In genomic region chr5:18003675-18004074, GRCm38 (mm10) we compare ENCODE assay signal across 29 mouse cellular contexts. TPM values are rescaled to one million over a fixed set of nuclear protein-coding genes. Genes with fewer than 3 reads are reported as not detected.
DNase-seq lines count a peak whose midpoint lies in the region; ATAC-seq lines count a peak whose summit lies in the region.
"Had no signal": no experiment of that assay in that cellular context is flagged by ENCODE, and none has a peak within 500 bp of the region (broad histone marks: within the 10 kb centered on the region; RNA-seq: fewer than 3 reads in every experiment).

No protein-coding gene starts in this region.

- no peak overlapping the region for H3K4me3 ChIP-seq in embryonic facial prominence, embryonic 14.5 days (ENCODE audit: low read depth, low read length)
- H3K4me3 ChIP-seq in embryonic facial prominence, embryonic 10.5 days, result no peak overlapping the region
- H3K4me3 ChIP-seq in heart, embryonic 10.5 days, result no peak overlapping the region
- H3K4me3 ChIP-seq in limb, embryonic 15.5 days, result no peak overlapping the region
- H3K4me3 ChIP-seq: hindbrain, embryonic 12.5 days; layer of hippocampus, adult 2 months; liver, embryonic 15.5 days; stomach, embryonic 15.5 days had no signal

- no peaks in the 10 kb centered on the region for H3K9me3 ChIP-seq in embryonic facial prominence, embryonic 14.5 days (ENCODE audit: control insufficient read depth, low read length)
- no peaks in the 10 kb centered on the region for H3K9me3 ChIP-seq in embryonic facial prominence, embryonic 10.5 days
- H3K9me3 ChIP-seq in heart, embryonic 10.5 days, result no peaks in the 10 kb centered on the region
- H3K9me3 ChIP-seq in limb, embryonic 15.5 days, result no peaks in the 10 kb centered on the region
- H3K9me3 ChIP-seq: G1E; hindbrain, embryonic 12.5 days; liver, embryonic 15.5 days; stomach, embryonic 15.5 days had no signal

- no peaks in the 10 kb centered on the region for H3K36me3 ChIP-seq in embryonic facial prominence, embryonic 14.5 days (ENCODE audit: control insufficient read depth, insufficient read depth, low read length)
- H3K36me3 ChIP-seq in embryonic facial prominence, embryonic 10.5 days (replicated peaks), result no peaks in the 10 kb centered on the region
- H3K36me3 ChIP-seq in heart, embryonic 10.5 days, result no peaks in the 10 kb centered on the region
- no peaks in the 10 kb centered on the region for H3K36me3 ChIP-seq in limb, embryonic 15.5 days
- H3K36me3 ChIP-seq: G1E; hindbrain, embryonic 12.5 days; liver, embryonic 15.5 days; stomach, embryonic 15.5 days had no signal

- H3K4me2 ChIP-seq in embryonic facial prominence, embryonic 14.5 days (ENCODE audit: low read depth, low read length), result no peak overlapping the region
- no peak overlapping the region for H3K4me2 ChIP-seq in limb, embryonic 15.5 days
- H3K4me2 ChIP-seq: hindbrain, embryonic 12.5 days; liver, embryonic 15.5 days; stomach, embryonic 15.5 days had no signal

- 71% methylated on average over 6 of the region's 6 CpGs for WGBS in embryonic facial prominence, embryonic 14.5 days
- 92% methylated on average over 6 of the region's 6 CpGs for WGBS in embryonic facial prominence, embryonic 10.5 days
- WGBS in heart, embryonic 10.5 days, result 85% methylated on average over 6 of the region's 6 CpGs
- 70% methylated on average over 6 of the region's 6 CpGs for WGBS in limb, embryonic 15.5 days

- peak; percentile 48 for DNase-seq in embryonic facial prominence, embryonic 14.5 days (ENCODE audit: low spot score)
- DNase-seq in embryonic facial prominence, embryonic 10.5 days (ENCODE audit: low spot score), result no peak
- DNase-seq in heart, postnatal 14 days, result peak; percentile 39 to 40
- no peak for DNase-seq in heart, embryonic 10.5 days (ENCODE audit: low spot score)
- peak; percentile 51 for DNase-seq in lung, postnatal 25 days (ENCODE audit: low spot score)
- no peak for DNase-seq in right cerebral cortex, postnatal 14 days
- DNase-seq: adrenal gland, adult 8-10 months; cerebellum, adult 11 months; cerebellum, adult 9-11 months; forebrain, postnatal 0 days; liver; right cerebral cortex, adult 18-20 months; thymus, postnatal 25 days had no signal

- H3K27ac ChIP-seq in embryonic facial prominence, embryonic 14.5 days (replicated peaks; ENCODE audit: low read depth, low read length), result no peak overlapping the region
- H3K27ac ChIP-seq in embryonic facial prominence, embryonic 10.5 days (replicated peaks), result no peak overlapping the region
- no peak overlapping the region for H3K27ac ChIP-seq in heart, embryonic 10.5 days
- no peak overlapping the region for H3K27ac ChIP-seq in limb, embryonic 15.5 days
- H3K27ac ChIP-seq: hindbrain, embryonic 12.5 days; layer of hippocampus, adult 2 months; liver, embryonic 15.5 days; macrophage; stomach, embryonic 15.5 days had no signal

- no peak for ATAC-seq in embryonic facial prominence, embryonic 14.5 days (ENCODE audit: low read depth)
- 0 out of 2 replicates have a peak, but pooled peaks have one; percentile 24 for ATAC-seq in limb, embryonic 15.5 days (ENCODE audit: insufficient number of reproducible peaks, low FRiP score, low TSS enrichment, low read depth)
- ATAC-seq: forebrain, postnatal 0 days; intestine, postnatal 0 days; Patski had no signal

- H3K9ac ChIP-seq in embryonic facial prominence, embryonic 14.5 days (ENCODE audit: low read depth, low read length), result no peak overlapping the region
- H3K9ac ChIP-seq in limb, embryonic 15.5 days, result no peak overlapping the region
- H3K9ac ChIP-seq: forebrain, postnatal 0 days; hindbrain, embryonic 12.5 days; liver, embryonic 15.5 days; stomach, embryonic 15.5 days had no signal

- no peaks in the 10 kb centered on the region for H3K27me3 ChIP-seq in embryonic facial prominence, embryonic 14.5 days (replicated peaks; ENCODE audit: control insufficient read depth, insufficient read depth, low read length)
- H3K27me3 ChIP-seq in embryonic facial prominence, embryonic 10.5 days (replicated peaks; ENCODE audit: low read depth, poor library complexity, severe bottlenecking), result no peaks in the 10 kb centered on the region
- no peaks in the 10 kb centered on the region for H3K27me3 ChIP-seq in heart, embryonic 10.5 days (ENCODE audit: insufficient read depth, poor library complexity, severe bottlenecking)
- no peaks in the 10 kb centered on the region for H3K27me3 ChIP-seq in limb, embryonic 15.5 days
- H3K27me3 ChIP-seq: hindbrain, embryonic 12.5 days; liver, embryonic 15.5 days; stomach, embryonic 15.5 days had no signal

- intact Hi-C loops in heart, postnatal 14 days (cut with DNase I), result loop anchor here (5.0 to 10.0 kb wide), 2 partner anchors 119 to 186 kb away; partner anchors contain the start of gene Cd36

- no peaks in the 10 kb centered on the region for H3K4me1 ChIP-seq in embryonic facial prominence, embryonic 14.5 days (ENCODE audit: control insufficient read depth, insufficient read depth, low read length)
- 0 out of 2 replicates have a peak, but pooled peaks cover 6% of the 10 kb centered on the region for H3K4me1 ChIP-seq in embryonic facial prominence, embryonic 10.5 days
- H3K4me1 ChIP-seq in heart, embryonic 10.5 days, result no peaks in the 10 kb centered on the region
- no peaks in the 10 kb centered on the region for H3K4me1 ChIP-seq in limb, embryonic 15.5 days
- H3K4me1 ChIP-seq: hindbrain, embryonic 12.5 days; liver, embryonic 15.5 days; stomach, embryonic 15.5 days had no signal

RNA-seq across cellular contexts. Expression of gene Gnat3, which starts 41.3 kb away (rescaled TPM):
- polyA plus RNA-seq in embryonic facial prominence, embryonic 14.5 days (2014; fragmentation: Nextera tagmentation; extraction: Ambion mirVana), result not detected in 2 replicates
- 0.67 and 1.2 TPM in 2 replicates for polyA plus RNA-seq in embryonic facial prominence, embryonic 10.5 days (2016; fragmentation: Nextera tagmentation; extraction: Ambion mirVana)
- total RNA-seq in heart, postnatal 14 days (2021), result under 1 TPM; 0.26 to 0.59 TPM
- polyA plus RNA-seq in heart, embryonic 10.5 days (2016; fragmentation: Nextera tagmentation; extraction: Ambion mirVana), result not detected in 2 replicates
- polyA plus RNA-seq in limb, embryonic 15.5 days (2015; fragmentation: Nextera tagmentation; extraction: Ambion mirVana), result not detected in 2 replicates
- total RNA-seq: adrenal gland, adult 8-10 months; forebrain, postnatal 0 days; granulocyte monocyte progenitor cell, adult 5-6 weeks; layer of hippocampus, adult 2 months; layer of hippocampus, postnatal 25 days; midbrain, postnatal 0 days had no signal
- polyA plus RNA-seq: cortical plate, adult 2 months; forebrain, embryonic 11.5 days; forebrain, postnatal 0 days; G1E; intestine, postnatal 0 days; kidney, embryonic 14.5 days; liver, embryonic 15.5 days; midbrain, postnatal 0 days; neural tube, embryonic 14.5 days; Patski; stomach, embryonic 15.5 days had no signal

Comparison
In these comparisons a context has a peak if more than half of its experiments do, and no peak if none do; other contexts are left out.
1. DNase-seq: peak in embryonic facial prominence, embryonic 14.5 days (single experiment), heart, postnatal 14 days (2 of 2) and lung, postnatal 25 days (single experiment); none in embryonic facial prominence, embryonic 10.5 days (single experiment), heart, embryonic 10.5 days (single experiment) and right cerebral cortex, postnatal 14 days (single experiment).